Mouse (Mus musculus) ES-E14 (cell line): ENCODE measurements around the gene Eomes.

Experiments used
- HCFC1 ChIP-seq: IDR thresholded peaks from 2 replicates; pipeline ENCODE4 v1.6.1; 2012; ENCODE audit warnings: low read length, inconsistent platforms, borderline replicate concordance; ENCODE audit not compliant: insufficient read depth
- MAFK ChIP-seq: IDR thresholded peaks from 2 replicates; pipeline ENCODE4 v1.6.1; 2014; ENCODE audit warnings: mild to moderate bottlenecking, low read depth, low read length, inconsistent platforms; ENCODE audit not compliant: insufficient read depth
- ZC3H11A ChIP-seq: IDR thresholded peaks from 2 replicates; pipeline ENCODE4 v1.6.1; 2012; ENCODE audit warnings: low read depth, mild to moderate bottlenecking, inconsistent platforms, low read length, borderline replicate concordance

- TF ChIP-seq MAFK (no peak), ZC3H11A (no peak), HCFC1 (no peak)
These were observed 18.9 kb downstream of the Eomes start for GRCm38 (mm10) chr9:118496952-118497351.
